Mouse (Mus musculus) kidney, embryonic 16.5 days (tissue): Measurements from ENCODE around the gene Mrpl21. TPM values are rescaled to one million over a fixed set of nuclear protein-coding genes. Genes with fewer than 3 reads are reported as not detected.

Experiments
- ATAC-seq: fragments of 200-750 bp; cut with Nextera tagmentation; 2 replicates; pipeline ENCODE4 v1.8.0; 2017; ENCODE audit warnings: moderate TSS enrichment; ENCODE audit not compliant: low FRiP score, low TSS enrichment
- H3K27ac ChIP-seq: fragments of 300-500 bp; sonication (generic); 2 replicates; pipeline ENCODE4 v1.5.1; 2014; ENCODE audit warnings: low read length
- H3K27me3 ChIP-seq: fragments of 300-500 bp; sonication (generic); 2 replicates; pipeline ENCODE4 v1.6.1; 2014; ENCODE audit warnings: low read length, control low read depth, mixed read lengths; ENCODE audit not compliant: insufficient read depth
- H3K36me3 ChIP-seq: fragments of 300-500 bp; sonication (generic); 2 replicates; pipeline ENCODE4 v1.6.1; 2014; ENCODE audit warnings: low read length, control low read depth, mixed read lengths; ENCODE audit not compliant: insufficient read depth
- H3K4me1 ChIP-seq: fragments of 300-500 bp; sonication (generic); 2 replicates; pipeline ENCODE4 v1.6.1; 2014; ENCODE audit warnings: low read length, control low read depth, mixed read lengths; ENCODE audit not compliant: insufficient read depth
- H3K4me2 ChIP-seq: fragments of 300-500 bp; sonication (generic); replicated peaks from 2 replicates; pipeline ENCODE4 v1.6.1; 2014; ENCODE audit warnings: low read depth, low read length
- H3K4me3 ChIP-seq: fragments of 300-500 bp; sonication (generic); 2 replicates; pipeline ENCODE4 v1.5.1; 2014; ENCODE audit warnings: mild to moderate bottlenecking, low read length
- H3K9ac ChIP-seq: fragments of 300-500 bp; sonication (generic); replicated peaks from 2 replicates; pipeline ENCODE4 v1.6.1; 2014; ENCODE audit warnings: low read length
- H3K9me3 ChIP-seq: fragments of 300-500 bp; sonication (generic); 2 replicates; pipeline ENCODE4 v1.6.1; 2016; ENCODE audit warnings: low read length, control low read depth
- WGBS: fragments of 180-500 bp; shearing (Covaris S2); extraction: QIAGEN DNeasy Blood & Tissue Kit; methylation state at CpG from one replicate; pipeline ENCODE4 v1.1.7; 2014; 5-methylcytosine and 5-hydroxymethylcytosine counted together
- polyA plus RNA-seq: library from polyadenylated mRNA; unstranded; fragments of >200 nt; fragmentation: Nextera tagmentation; extraction: Ambion mirVana; gene quantifications from 2 replicates; pipeline ENCODE4 v1.2.1, GENCODE M21; 2015

The Mrpl21 gene
- polyA plus RNA-seq, 1 experiment from 2014 or later: 117 TPM

DNA sequence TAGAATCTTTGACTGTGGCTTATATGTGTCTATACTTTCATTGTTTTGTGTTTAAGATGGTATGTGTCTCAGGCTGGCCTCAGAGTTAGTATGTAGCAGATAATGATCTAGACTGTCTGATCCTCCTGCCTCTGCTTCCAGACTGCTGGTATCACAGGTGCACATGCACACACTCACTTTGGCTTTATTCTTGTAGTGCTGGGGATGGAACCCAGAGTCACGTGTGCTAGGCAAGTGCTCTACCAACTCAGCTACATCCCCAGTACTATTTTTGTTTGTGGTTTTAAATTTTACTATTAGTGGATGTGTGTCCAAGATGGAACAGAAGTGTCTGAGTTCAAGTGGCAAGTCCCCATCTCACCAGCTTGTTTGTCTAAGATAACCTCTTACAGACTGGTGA lies 10.3 kb downstream of the Mrpl21 start:
- Histone ChIP-seq H3K27me3 (no peaks in the 10 kb centered on the region), H3K9ac (no peak overlapping the region), H3K27ac (no peak overlapping the region), H3K9me3 (no peaks in the 10 kb centered on the region), H3K36me3 (peaks cover 30% of the 10 kb centered on the region), H3K4me2 (no peak overlapping the region), H3K4me3 (no peak overlapping the region), H3K4me1 (no peaks in the 10 kb centered on the region)
- no peak for ATAC-seq
- WGBS: 90% methylated on average over 1 of the region's 1 CpGs

DNA sequence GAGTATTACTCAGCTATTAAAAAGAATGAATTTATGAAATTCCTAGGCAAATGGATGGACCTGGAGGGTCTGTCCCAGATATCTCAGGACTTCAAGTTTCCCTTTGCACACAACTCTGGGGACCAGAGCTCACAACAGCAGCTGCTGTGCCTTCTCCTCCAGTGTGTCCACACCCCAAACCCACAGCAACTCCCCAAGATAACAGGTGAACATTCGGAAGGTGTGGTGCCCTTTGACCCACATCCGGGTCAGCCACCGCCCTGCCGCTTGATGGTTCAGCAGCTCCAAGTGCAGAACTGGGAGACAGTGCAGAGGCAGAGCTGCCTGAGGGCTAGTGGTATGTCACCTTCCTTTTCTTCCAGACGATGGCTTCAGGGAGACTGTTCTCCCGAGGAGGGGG lies 12.5 kb downstream of the Mrpl21 start:
- Histone ChIP-seq H3K9ac (no peak overlapping the region), H3K4me1 (no peaks in the 10 kb centered on the region), H3K36me3 (peaks cover 12% of the 10 kb centered on the region), H3K4me3 (no peak overlapping the region), H3K9me3 (no peaks in the 10 kb centered on the region), H3K27me3 (no peaks in the 10 kb centered on the region), H3K4me2 (no peak overlapping the region), H3K27ac (no peak overlapping the region)
- WGBS: 82% methylated on average over 6 of the region's 6 CpGs
- no peak for ATAC-seq

DNA sequence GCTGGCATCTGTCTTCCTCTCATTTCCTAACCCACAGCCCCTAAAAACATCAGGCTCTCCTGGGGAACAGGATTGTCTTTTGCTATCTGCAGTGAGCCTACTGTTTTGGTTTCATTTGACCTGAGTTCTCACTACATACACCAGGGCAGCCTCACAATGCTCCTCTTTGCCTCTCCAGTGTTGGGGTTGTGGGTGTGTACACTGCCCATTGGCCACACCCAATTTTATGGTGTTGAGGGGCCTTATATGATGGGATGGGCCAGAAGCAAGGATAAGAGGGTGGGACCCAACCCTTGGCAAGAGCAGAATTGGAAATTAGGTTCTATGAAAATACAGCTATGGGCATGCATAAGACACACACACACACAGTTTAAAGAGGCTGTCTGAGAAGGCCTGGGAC lies 14.3 kb downstream of the Mrpl21 start:
- Histone ChIP-seq H3K4me3 (no peak overlapping the region), H3K27ac (no peak overlapping the region), H3K4me1 (no peaks in the 10 kb centered on the region), H3K27me3 (no peaks in the 10 kb centered on the region), H3K9me3 (no peaks in the 10 kb centered on the region), H3K9ac (no peak overlapping the region), H3K4me2 (no peak overlapping the region), H3K36me3 (no peaks in the 10 kb centered on the region)
- no peak for ATAC-seq

DNA sequence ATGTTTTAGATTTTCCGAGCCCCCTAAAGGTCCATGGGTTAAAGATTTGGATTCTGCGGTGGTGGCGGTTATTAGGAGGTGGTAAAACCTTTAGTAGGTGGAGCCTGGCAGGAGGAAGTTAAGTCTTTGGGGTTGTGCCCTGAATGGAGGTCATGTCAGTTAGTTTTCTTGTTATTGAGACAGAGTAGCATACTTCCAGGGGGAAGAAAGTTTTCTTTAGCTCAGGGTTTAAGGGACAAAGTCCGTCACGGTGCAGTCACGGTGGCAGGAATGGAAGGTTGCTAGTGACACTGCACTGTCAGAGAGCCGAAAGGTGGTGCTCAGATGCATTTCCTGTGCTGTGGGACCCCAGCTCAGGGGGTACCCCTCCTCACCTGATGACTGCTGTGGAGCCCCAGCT lies 15.1 kb downstream of the Mrpl21 start:
- Histone ChIP-seq H3K9me3 (no peaks in the 10 kb centered on the region), H3K27me3 (no peaks in the 10 kb centered on the region), H3K36me3 (no peaks in the 10 kb centered on the region), H3K4me1 (no peaks in the 10 kb centered on the region), H3K4me3 (no peak overlapping the region), H3K9ac (no peak overlapping the region), H3K27ac (no peak overlapping the region), H3K4me2 (no peak overlapping the region)
- 82% methylated on average over 7 of the region's 7 CpGs for WGBS
- ATAC-seq: no peak

DNA sequence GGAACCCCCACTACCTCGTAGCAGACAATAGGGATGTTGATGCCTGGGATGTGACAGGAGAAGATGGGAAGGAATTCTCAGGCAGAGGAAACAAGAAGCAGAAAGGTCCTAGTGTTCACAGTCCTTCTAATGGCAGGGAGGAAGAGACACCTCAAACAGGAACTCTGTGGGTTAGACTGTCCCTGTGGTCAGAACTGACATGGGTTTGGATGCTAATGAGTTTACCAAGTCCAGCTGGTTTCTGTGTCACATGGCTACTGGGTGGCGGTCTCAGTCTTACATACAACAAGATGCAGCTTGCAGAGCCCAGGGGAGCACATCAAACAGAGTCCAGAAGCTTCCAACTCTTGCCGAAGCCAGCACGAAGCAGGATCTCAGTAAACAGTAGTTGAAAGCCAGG lies 21.3 kb downstream of the Mrpl21 start:
- Histone ChIP-seq H3K4me3 (no peak overlapping the region), H3K27me3 (no peaks in the 10 kb centered on the region), H3K27ac (no peak overlapping the region), H3K36me3 (no peaks in the 10 kb centered on the region), H3K4me1 (no peaks in the 10 kb centered on the region), H3K9me3 (no peaks in the 10 kb centered on the region), H3K9ac (no peak overlapping the region), H3K4me2 (no peak overlapping the region)
- 76% methylated on average over 4 of the region's 4 CpGs for WGBS
- ATAC-seq: no peak

DNA sequence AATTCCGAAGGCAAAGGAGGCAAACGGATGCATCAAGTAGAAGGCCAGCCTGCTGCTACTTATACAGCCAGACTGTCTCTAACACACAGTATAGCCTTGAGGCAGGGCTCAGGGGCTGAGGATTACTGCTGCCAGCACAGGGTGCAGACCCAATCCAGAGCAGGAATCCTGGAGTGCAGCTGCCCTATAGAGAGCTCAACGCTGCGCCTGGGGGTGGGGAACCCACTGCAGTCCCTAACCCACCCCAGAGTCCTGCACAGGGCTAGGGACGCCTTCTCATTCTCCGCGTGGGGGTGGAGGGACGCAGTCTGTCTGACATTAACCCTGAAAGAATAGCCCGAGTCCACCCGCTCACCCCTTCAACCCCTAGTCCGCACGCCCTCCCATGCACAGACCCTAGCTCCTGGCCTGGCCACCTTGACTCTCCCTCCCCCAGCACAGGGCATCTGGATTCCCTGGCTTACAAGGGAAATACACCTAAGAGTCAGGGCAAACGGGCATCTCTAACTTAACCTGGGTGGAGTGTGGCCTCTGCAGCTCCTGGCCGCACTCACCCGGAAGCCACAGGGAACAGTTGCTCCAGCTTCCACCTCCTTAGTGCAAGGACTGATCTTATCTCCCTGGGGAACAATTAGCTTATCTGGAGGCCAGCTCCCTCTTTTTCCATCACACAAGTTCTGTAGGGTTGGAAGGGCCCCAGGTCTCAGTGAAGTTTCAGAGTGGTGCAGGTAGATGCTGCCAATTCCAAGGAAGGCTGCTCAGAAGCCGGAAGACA lies 24.7 kb downstream of the Mrpl21 start:
- Histone ChIP-seq H3K9ac (no peak overlapping the region), H3K4me2 (no peak overlapping the region), H3K4me1 (no peaks in the 10 kb centered on the region), H3K4me3 (no peak overlapping the region), H3K27ac (no peak overlapping the region), H3K9me3 (no peaks in the 10 kb centered on the region), H3K36me3 (no peaks in the 10 kb centered on the region), H3K27me3 (no peaks in the 10 kb centered on the region)
- 51% methylated on average over 16 of the region's 16 CpGs for WGBS
- ATAC-seq: 0 out of 2 replicates have a peak, but pooled peaks have one; percentile 15

DNA sequence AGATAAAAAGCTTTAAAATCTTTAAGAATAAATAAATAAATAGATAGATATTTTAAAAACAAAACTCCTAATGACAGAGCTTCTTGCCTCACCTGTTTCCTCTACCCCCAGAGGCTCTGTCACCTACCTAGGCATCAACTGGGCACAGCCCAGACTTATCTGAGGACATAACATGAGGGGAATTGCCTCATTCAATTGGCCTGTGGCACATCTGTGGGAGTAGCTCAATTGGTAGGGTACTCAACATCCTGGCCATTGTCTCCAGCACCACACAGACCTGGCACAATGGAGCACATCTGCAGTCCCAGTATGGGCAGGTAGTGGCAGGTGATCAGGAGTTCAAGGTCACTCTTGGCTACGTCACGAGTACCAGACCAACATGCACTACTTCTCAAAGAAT lies 36.6 kb downstream of the Mrpl21 start:
- Histone ChIP-seq H3K9ac (no peak overlapping the region), H3K4me2 (no peak overlapping the region), H3K27ac (no peak overlapping the region), H3K4me1 (peaks cover 18% of the 10 kb centered on the region), H3K4me3 (no peak overlapping the region), H3K27me3 (no peaks in the 10 kb centered on the region; the same call in 1 of the 2 replicates), H3K36me3 (no peaks in the 10 kb centered on the region), H3K9me3 (no peaks in the 10 kb centered on the region)
- WGBS: 86% methylated on average over 2 of the region's 2 CpGs
- no peak for ATAC-seq

DNA sequence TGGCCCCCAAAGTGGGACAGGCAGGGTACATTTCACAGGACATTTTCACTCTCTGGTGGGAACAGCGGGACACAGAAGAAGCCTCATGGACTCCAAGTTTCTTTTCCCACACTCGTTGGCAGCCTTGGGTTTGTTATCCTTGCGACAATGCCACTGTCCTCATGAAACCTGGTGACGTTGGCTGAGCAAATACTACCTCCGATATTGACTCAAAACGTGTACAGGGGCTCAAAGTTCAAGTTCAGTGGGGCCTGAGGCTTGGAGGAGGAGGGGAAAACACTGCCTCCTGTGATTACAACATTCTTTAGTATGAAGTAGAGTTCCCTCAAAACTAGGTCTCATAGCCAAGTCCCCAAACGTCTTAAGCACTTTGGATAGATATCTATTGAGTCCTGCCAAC lies 37.4 kb downstream of the Mrpl21 start:
- Histone ChIP-seq H3K27ac (no peak overlapping the region), H3K4me1 (peaks cover 22% of the 10 kb centered on the region), H3K9me3 (no peaks in the 10 kb centered on the region), H3K36me3 (no peaks in the 10 kb centered on the region), H3K9ac (no peak overlapping the region), H3K27me3 (no peaks in the 10 kb centered on the region; the same call in 1 of the 2 replicates), H3K4me2 (no peak overlapping the region), H3K4me3 (no peak overlapping the region)
- ATAC-seq: no peak
- 76% methylated on average over 7 of the region's 7 CpGs for WGBS

DNA sequence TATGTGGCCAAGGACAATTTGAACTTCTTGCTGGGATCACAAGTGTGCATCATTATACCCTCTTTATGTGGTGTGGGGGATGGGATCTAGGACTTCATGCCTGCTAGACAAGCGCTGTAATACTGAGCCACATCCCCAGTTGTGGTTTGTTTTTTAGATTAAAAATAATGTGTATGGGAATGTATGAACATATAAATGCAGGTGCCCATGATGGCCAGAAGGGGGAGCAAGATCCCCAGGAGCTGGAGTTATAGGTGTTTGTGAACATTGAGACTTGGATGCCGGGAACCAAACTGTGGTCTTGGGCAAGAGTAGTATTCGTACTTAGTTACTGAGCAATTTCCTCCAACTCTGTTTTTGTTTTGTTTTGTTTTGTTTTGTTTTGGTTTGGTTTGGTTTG lies 38.1 kb downstream of the Mrpl21 start:
- H3K27me3 ChIP-seq: no peaks in the 10 kb centered on the region; the same call in 1 of the 2 replicates
- H3K9me3 ChIP-seq: no peaks in the 10 kb centered on the region
- no peaks in the 10 kb centered on the region for H3K36me3 ChIP-seq
- H3K9ac ChIP-seq: no peak overlapping the region
- 79% methylated on average over 3 of the region's 3 CpGs for WGBS
- no peak for ATAC-seq
- H3K4me1 ChIP-seq: peaks cover 24% of the 10 kb centered on the region
- no peak overlapping the region for H3K4me3 ChIP-seq
- H3K4me2 ChIP-seq: no peak overlapping the region
- no peak overlapping the region for H3K27ac ChIP-seq

DNA sequence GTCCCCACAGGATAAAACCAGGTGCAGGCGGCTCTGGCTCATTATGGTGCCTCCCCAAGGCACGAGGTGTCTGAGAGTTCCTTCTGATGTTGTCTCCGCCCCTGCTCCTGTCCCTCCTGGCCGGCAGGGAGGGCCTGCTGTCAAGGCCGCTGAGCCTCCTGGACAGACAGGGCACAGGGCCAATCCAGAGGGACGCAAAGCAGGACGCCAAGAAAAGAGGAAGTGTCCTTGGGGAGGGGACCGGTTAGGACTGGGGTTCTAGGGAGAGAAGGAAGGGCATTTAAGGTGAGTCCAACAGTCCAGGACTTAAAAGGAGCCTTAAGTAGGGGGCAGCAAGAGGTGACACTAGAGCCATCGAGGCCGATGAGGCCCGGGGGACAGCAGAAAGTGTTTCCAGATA lies 38.9 kb downstream of the Mrpl21 start:
- Histone ChIP-seq H3K9me3 (no peaks in the 10 kb centered on the region), H3K4me2 (peak overlapping the region; percentile 96), H3K27ac (peak overlapping the region; percentile 47), H3K4me1 (peaks cover 32% of the 10 kb centered on the region), H3K4me3 (peak overlapping the region; percentile 73), H3K9ac (peak overlapping the region; percentile 41; the same call in 1 of the 2 replicates), H3K36me3 (no peaks in the 10 kb centered on the region), H3K27me3 (no peaks in the 10 kb centered on the region; the same call in 1 of the 2 replicates)
- peak; percentile 22; the same call in 1 of the 2 replicates for ATAC-seq
- 6% methylated on average over 11 of the region's 11 CpGs for WGBS
